Mouse (Mus musculus) liver, adult 10 weeks (tissue): ENCODE measurements around the gene Hs3st6. TPM values are rescaled to one million over a fixed set of nuclear protein-coding genes. Genes with fewer than 3 reads are reported as not detected.

Source experiments
- polyA plus RNA-seq: library from polyadenylated mRNA; stranded (reverse); fragments of 350-450 nt; fragmentation: Illumina TruSeq; extraction: RNeasy Lipid Tissue Mini Kit (QIAGEN cat#74804); gene quantifications from one replicate; pipeline ENCODE4 v1.2.3, GENCODE M21; 2014; ENCODE audit warnings: low read depth, low replicate concordance

The Hs3st6 gene
- not detected for polyA plus RNA-seq

GRCm38 (mm10) chr17:24752415-24753394 lies at the start of gene Hs3st6:
Gene Hs3st6, plus strand, starts transcription at chr17:24752988.

GRCm38 (mm10) chr17:24706982-24707800 lies 45.6 kb upstream of the Hs3st6 start, which contains the start of gene Tbl3:
Gene Tbl3, minus strand, starts transcription at chr17:24707660.

GRCm38 (mm10) chr17:24717943-24718342 lies 34.8 kb upstream of the Hs3st6 start, which contains the start of the genes Rnf151 and Rps2:
Gene Rnf151, minus strand, starts transcription at chr17:24718063.
Gene Rps2, plus strand, starts transcription at chr17:24718116.

GRCm38 (mm10) chr17:24724184-24724583 lies 28.6 kb upstream of the Hs3st6 start, which contains the start of gene Ndufb10:
Gene Ndufb10, minus strand, starts transcription at chr17:24724478.

GRCm38 (mm10) chr17:24727618-24728017 lies 25.2 kb upstream of the Hs3st6 start, which contains the start of gene Rpl3l:
Gene Rpl3l, plus strand, starts transcription at chr17:24727820.

GRCm38 (mm10) chr17:24736330-24737051 lies 16.3 kb upstream of the Hs3st6 start, which contains the start of gene Msrb1:
Gene Msrb1, plus strand, starts transcription at chr17:24736642.

GRCm38 (mm10) chr17:24803952-24804951 lies 51.5 kb downstream of the Hs3st6 start, which contains the start of gene Meiob:
Gene Meiob, plus strand, starts transcription at chr17:24804289.

Other genes starting within 250 kb of the Hs3st6 start
- 3.5 TPM for gene Traf7, start 225.1 kb upstream of the Hs3st6 start, polyA plus RNA-seq
- not detected for gene Rab26, start 218.8 kb upstream of the Hs3st6 start, polyA plus RNA-seq
- gene Pkd1, start 203.2 kb upstream of the Hs3st6 start, polyA plus RNA-seq = 1.3 TPM
- gene Tsc2, start 120.4 kb upstream of the Hs3st6 start, polyA plus RNA-seq = 7.0 TPM
- gene Nthl1, start 120.3 kb upstream of the Hs3st6 start, polyA plus RNA-seq = 0.50 TPM
- gene Slc9a3r2, start 102.7 kb upstream of the Hs3st6 start, polyA plus RNA-seq = 3.9 TPM
- not detected for gene Npw, start 94.5 kb upstream of the Hs3st6 start, polyA plus RNA-seq
- 3.4 TPM for gene Zfp598, start 83.3 kb upstream of the Hs3st6 start, polyA plus RNA-seq
- gene Syngr3, start 63.0 kb upstream of the Hs3st6 start, polyA plus RNA-seq = not detected
- 12.1 TPM for gene Gfer, start 56.8 kb upstream of the Hs3st6 start, polyA plus RNA-seq
- not detected for gene Noxo1, start 56.8 kb upstream of the Hs3st6 start, polyA plus RNA-seq
- gene Tbl3, start 45.3 kb upstream of the Hs3st6 start, polyA plus RNA-seq = 0.58 TPM
- not detected for gene Rnf151, start 34.9 kb upstream of the Hs3st6 start, polyA plus RNA-seq
- gene Rps2, start 34.9 kb upstream of the Hs3st6 start, polyA plus RNA-seq = 483 TPM
- gene Ndufb10, start 28.5 kb upstream of the Hs3st6 start, polyA plus RNA-seq = 138 TPM
- gene Rpl3l, start 25.2 kb upstream of the Hs3st6 start, polyA plus RNA-seq = not detected
- gene Msrb1, start 16.3 kb upstream of the Hs3st6 start, polyA plus RNA-seq = 93.0 TPM
- 22.4 TPM for gene Meiob, start 51.3 kb downstream of the Hs3st6 start, polyA plus RNA-seq
- 123 TPM for gene Hagh, start 87.2 kb downstream of the Hs3st6 start, polyA plus RNA-seq
- gene Fahd1, start 97.4 kb downstream of the Hs3st6 start, polyA plus RNA-seq = 116 TPM
- 3.5 TPM for gene Igfals, start 113.0 kb downstream of the Hs3st6 start, polyA plus RNA-seq
- gene Nubp2, start 133.4 kb downstream of the Hs3st6 start, polyA plus RNA-seq = 4.6 TPM
- gene Spsb3, start 133.7 kb downstream of the Hs3st6 start, polyA plus RNA-seq = not detected
- gene Eme2, start 142.1 kb downstream of the Hs3st6 start, polyA plus RNA-seq = 1.8 TPM
- gene Mrps34, start 142.1 kb downstream of the Hs3st6 start, polyA plus RNA-seq = 3.6 TPM
- gene Nme3, start 143.5 kb downstream of the Hs3st6 start, polyA plus RNA-seq = 4.9 TPM
- 2.4 TPM for gene Mapk8ip3, start 184.0 kb downstream of the Hs3st6 start, polyA plus RNA-seq
- gene Jpt2, start 207.7 kb downstream of the Hs3st6 start, polyA plus RNA-seq = 34.7 TPM